Mouse (Mus musculus) liver, adult 2 months (tissue): ENCODE measurements around the gene Dnm3.

Experiments
- CTCF ChIP-seq: fragments of 200-500 bp; IDR thresholded peaks from 2 replicates; pipeline ENCODE4 v1.5.1; 2011; ENCODE audit warnings: low read depth, low read length, control low read depth
- POLR2A ChIP-seq: fragments of 200-500 bp; IDR thresholded peaks from 2 replicates; pipeline ENCODE4 v1.6.1; 2011; ENCODE audit warnings: low read length, control low read depth; ENCODE audit not compliant: insufficient read depth; ENCODE audit errors: extremely low read depth

DNA sequence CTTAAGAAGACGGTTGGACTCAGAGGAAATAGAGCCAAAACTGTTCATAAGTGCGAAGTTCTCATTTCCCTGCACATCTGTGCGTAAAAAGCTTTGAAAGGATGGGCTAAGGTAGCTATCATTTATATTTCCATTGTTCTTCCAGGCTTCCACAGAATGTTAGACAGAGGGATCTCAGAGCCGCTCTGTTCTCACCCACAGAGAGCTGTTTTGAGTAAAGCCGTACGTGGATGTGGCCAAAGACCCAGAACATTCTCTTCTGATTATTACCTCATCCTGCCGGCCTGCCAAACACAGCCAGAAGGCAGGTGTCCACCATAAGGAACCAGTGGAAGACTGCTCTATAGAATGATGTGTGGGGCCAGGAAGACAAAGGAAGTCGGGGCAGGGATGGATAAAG lies 476.5 kb downstream of the Dnm3 start:
- TF ChIP-seq POLR2A (no peak), CTCF (no peak)
